Mouse (Mus musculus) olfactory bulb, adult 2 months (tissue): ENCODE results near the gene Eif6.

Experiments
- CTCF ChIP-seq: fragments of 200-500 bp; IDR thresholded peaks from 2 replicates; pipeline ENCODE4 v1.5.1; 2012; ENCODE audit warnings: low read depth, mild to moderate bottlenecking, low read length, moderate library complexity; ENCODE audit not compliant: insufficient read depth
- POLR2A ChIP-seq: fragments of 200-500 bp; IDR thresholded peaks from 2 replicates; pipeline ENCODE4 v1.6.1; 2012; ENCODE audit warnings: mild to moderate bottlenecking, low read depth, low read length, moderate library complexity; ENCODE audit not compliant: insufficient read depth

DNA sequence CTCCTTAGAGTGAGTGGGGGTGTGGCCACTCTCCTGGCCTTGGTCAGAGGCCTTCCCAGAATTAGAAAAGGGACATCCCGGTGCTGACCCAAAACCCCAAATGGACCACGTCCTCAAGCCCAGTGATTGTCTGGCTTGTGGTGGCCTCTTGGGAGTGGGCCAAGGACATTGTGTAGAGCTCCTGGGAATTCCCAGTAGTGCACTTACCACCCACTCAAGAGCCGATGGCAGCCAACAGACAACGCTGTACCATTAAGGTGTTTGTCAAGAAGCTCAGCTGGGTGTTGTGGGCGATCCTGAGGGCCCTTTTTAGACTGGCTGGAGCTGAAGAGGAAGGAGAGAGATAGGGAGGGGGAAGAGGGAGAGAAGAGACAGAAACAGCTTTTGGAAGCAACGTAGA lies 42.2 kb downstream of the Eif6 start:
- no peak for TF ChIP-seq POLR2A
- TF ChIP-seq CTCF: no peak
